Mouse (Mus musculus): ENCODE results near the gene Ttc28.

The Ttc28 gene

GRCm38 (mm10) chr5:111133754-111134153 lies 254.2 kb downstream of the Ttc28 start:
- DNase-seq (ENCODE audit: low read depth): no peak

- DNase-seq (ENCODE audit: low read depth): no peak
Observed at GRCm38 (mm10) chr5:111137283-111137682, 257.7 kb downstream of the Ttc28 start.

GRCm38 (mm10) chr5:111137742-111138141 lies 258.1 kb downstream of the Ttc28 start:
- DNase-seq (ENCODE audit: low read depth): no peak

- DNase-seq (ENCODE audit: low read depth): no peak
Observed at GRCm38 (mm10) chr5:111138239-111138833, 258.7 kb downstream of the Ttc28 start.

GRCm38 (mm10) chr5:111138927-111139565 lies 259.4 kb downstream of the Ttc28 start:
- no peak for DNase-seq (ENCODE audit: low read depth)

GRCm38 (mm10) chr5:111139622-111140021 lies 260.0 kb downstream of the Ttc28 start:
- peak; percentile 32 for DNase-seq (ENCODE audit: low read depth)

GRCm38 (mm10) chr5:111141139-111141885 lies 261.7 kb downstream of the Ttc28 start:
- DNase-seq (ENCODE audit: low read depth): no peak

GRCm38 (mm10) chr5:111142837-111143236 lies 263.2 kb downstream of the Ttc28 start:
- DNase-seq (ENCODE audit: low read depth): no peak

- no peak for DNase-seq (ENCODE audit: low read depth)
Observed at GRCm38 (mm10) chr5:111144411-111144810, 264.8 kb downstream of the Ttc28 start.

GRCm38 (mm10) chr5:111150581-111150980 lies 271.0 kb downstream of the Ttc28 start:
- DNase-seq (ENCODE audit: low read depth): peak; percentile 50

GRCm38 (mm10) chr5:111151882-111152759 lies 272.5 kb downstream of the Ttc28 start:
- DNase-seq (ENCODE audit: low read depth): no peak

- DNase-seq (ENCODE audit: low read depth): no peak
Observed at GRCm38 (mm10) chr5:111154586-111154985, 275.0 kb downstream of the Ttc28 start.

GRCm38 (mm10) chr5:111155271-111155670 lies 275.7 kb downstream of the Ttc28 start:
- DNase-seq (ENCODE audit: low read depth): no peak

GRCm38 (mm10) chr5:111155928-111156327 lies 276.3 kb downstream of the Ttc28 start:
- no peak for DNase-seq (ENCODE audit: low read depth)

GRCm38 (mm10) chr5:111158266-111158665 lies 278.7 kb downstream of the Ttc28 start:
- no peak for DNase-seq (ENCODE audit: low read depth)

- DNase-seq (ENCODE audit: low read depth): peak; percentile 90
Observed at GRCm38 (mm10) chr5:111159628-111160321, 280.2 kb downstream of the Ttc28 start.

GRCm38 (mm10) chr5:111161146-111161930 lies 281.7 kb downstream of the Ttc28 start:
- DNase-seq (ENCODE audit: low read depth): no peak

- DNase-seq (ENCODE audit: low read depth): no peak
Observed at GRCm38 (mm10) chr5:111162857-111163256, 283.3 kb downstream of the Ttc28 start.

- no peak for DNase-seq (ENCODE audit: low read depth)
Observed at GRCm38 (mm10) chr5:111163377-111163776, 283.8 kb downstream of the Ttc28 start.

GRCm38 (mm10) chr5:111164348-111164920 lies 284.8 kb downstream of the Ttc28 start:
- DNase-seq (ENCODE audit: low read depth): no peak
